Mouse (Mus musculus) gastrocnemius, postnatal 10 days (tissue): ENCODE measurements around the gene Als2cl. TPM values are rescaled to one million over a fixed set of nuclear protein-coding genes. Genes with fewer than 3 reads are reported as not detected.

ENCODE experiments used
- DNase-seq: peaks from one replicate; pipeline ENCODE4 v3.0.0; 2021; ENCODE audit warnings: mixed read lengths
- total RNA-seq, 2 experiments: library from RNA; stranded (reverse); gene quantifications; 2 replicates each; pipeline ENCODE4 v1.2.3; 2021

Gene Als2cl
- total RNA-seq, 2 experiments from 2014 or later, result 4.5 to 9.7 TPM

DNA sequence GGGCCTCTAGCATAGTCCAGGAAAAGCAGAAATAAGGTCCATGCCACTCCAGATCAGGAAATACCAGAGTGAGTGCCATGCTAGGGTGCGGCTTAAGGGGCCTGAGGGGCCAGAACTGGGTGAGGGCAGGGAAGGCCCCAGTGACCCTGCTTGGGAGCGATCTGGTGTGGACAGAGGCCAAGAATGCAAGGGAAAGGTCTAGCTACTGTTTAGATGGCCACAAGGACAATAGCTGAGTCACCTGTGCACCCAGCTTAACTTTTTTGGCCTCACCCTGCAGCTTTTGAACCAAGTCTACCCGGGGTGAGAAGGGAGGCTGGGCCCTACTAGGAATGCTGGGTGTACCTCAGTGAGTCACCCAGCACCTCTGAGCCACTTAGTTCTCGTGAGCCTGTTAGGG lies 1.1 kb downstream of the Als2cl start:
- DNase-seq, result no peak

DNA sequence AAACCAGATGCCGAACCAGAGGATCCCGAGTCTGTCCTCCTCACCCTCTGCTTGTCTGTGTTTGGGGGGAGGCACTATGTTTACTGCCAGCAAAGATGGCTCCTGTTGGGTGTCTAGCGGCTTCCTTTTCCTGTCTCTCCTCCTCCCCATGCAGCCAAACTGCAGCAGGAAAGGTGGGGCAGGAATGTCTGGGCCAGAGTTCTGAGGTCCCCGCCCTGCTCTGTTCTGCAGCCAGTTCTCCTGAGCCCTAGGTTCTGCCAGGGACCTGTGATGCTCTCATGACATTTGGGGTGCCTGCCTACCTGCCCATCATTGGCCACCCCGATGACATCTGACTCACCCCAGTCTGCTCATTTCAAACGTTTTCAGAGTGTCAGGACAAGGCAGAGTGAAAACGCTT lies 2.3 kb downstream of the Als2cl start:
- DNase-seq, result no peak

DNA sequence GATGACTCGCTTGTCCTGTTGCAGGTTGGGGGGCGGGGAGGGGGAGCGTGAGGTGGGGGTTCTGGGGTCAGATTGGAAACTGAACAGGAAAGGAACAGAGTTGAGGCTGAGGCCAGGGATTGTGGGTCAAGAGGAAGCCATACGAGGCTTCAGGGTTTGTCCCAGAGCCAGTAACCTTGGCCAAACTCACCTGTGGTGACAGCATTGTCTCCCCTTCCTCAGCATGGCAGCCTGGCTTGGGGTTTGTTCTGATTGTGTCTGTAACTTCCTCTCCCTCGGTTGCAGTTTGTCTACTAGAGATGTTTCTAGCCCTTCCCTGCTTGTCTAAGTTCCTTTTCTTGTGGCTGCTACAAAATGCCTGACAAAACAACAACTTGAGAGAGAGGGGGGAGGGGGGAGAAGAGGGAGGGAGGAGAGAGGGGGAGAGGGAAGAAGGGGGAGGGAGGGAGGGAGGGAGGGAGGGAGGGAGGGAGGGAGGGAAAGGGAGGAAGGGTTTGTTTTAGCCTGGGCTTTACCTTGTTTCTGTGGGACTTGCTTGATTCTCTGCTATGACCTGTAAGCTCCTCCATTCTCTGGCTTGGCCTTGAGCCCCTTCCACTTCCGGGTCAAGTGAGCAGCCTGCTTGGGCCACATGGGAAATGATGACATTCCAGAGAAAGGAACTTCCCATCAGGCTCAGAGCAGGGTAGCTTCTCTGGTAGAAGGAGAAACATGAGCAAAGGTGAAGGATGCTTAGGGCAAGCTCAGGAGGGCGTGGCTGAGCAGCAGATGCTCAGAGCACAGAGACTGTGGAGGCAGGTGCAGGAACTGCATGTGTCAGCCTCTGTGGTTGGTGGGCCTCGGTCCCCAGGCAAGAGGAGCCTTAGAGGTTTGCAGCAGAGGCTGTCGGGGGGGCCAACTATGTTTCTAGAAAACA lies 8.0 kb downstream of the Als2cl start:
- DNase-seq, result no peak

DNA sequence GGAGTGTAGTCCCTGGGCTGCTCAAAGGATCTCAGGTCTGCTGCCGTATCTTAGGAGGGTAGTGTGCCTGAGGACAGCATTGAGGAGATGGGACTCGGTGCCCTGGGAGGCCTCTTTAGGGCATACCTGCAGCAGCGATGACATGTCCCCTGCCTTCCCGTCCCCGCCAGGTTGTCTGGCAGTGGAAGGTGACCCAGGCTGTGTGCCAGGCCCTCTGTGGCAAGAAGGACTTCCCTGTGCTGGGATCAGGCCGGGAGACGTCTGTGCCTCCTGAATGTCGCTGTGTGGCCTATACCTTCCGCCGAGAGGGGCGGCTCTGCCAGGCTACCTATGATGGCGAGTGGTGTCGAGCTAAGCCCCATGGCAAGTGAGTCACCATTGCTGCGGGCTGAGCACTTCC lies 9.3 kb downstream of the Als2cl start:
- no peak for DNase-seq

DNA sequence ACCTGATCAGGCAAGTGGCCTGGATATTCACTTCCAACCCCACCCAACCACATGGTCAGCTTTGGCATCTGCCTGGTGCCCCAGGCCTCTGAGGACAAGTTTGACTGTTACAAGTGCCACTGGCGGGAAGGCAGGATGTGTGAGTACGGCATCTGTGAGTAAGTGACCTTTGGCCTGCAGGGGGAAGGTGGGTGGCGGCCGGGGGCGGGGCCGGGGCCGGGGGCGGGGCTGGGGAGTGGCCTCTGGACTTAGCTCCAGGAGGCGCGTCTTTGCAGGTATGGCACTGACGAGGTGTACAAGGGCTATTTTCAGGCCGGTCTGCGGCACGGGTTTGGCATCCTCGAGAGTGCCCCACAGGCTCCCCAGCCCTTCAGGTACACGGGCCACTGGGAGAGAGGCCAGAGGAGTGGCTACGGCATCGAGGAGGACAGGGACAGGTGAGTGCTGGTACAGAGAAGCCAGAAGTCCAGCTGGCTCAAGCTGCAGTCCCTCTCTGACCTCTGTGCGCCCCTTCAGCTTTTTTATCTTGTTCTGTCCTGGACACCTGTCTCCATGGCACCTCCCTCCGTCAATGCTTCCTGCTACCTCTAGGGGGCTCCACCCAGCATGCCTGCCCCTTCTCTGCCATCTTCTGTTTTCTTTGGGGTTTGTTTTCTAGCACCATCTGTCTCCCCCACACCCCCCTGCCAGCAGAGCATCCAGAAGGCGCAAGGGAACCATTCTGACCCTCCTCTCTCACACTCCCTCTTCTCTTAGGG lies 10.5 kb downstream of the Als2cl start:
- DNase-seq, result no peak

DNA sequence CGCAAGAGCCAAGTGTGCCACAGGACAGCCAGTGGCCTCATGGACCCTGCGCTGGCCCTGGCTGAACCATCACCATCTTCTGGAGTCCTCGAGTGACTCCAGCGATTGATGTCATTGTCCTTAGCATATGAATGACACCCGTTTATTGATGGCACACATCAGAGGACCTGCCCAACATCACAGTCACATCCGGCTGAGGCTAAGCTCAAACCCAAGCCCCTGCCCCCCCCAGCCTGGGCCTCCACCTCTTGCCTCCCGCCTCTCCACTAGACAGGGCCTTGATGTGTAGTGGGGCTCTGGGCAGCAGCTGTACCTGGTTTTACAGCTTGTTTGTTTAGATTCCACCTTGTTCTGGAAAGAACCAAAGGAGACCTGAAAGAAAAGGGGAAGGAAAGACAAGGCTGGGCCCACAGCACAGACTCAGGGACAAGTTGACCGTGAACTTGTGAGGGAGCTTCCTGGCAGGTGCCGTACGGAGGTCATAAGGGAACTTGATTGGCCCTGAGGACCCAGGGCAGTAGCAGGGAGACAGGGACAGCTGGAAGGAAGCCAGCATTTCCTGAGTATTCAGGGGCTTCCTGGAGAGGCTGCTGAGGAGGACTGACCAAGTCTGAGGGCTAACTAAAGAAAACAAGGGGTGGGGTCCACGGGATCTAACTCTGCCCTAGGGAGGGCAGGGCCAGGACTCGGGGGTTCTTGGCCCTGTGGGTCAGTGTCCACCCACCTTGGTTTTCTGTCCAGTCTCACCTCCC lies 11.6 kb downstream of the Als2cl start:
- DNase-seq, result no peak

DNA sequence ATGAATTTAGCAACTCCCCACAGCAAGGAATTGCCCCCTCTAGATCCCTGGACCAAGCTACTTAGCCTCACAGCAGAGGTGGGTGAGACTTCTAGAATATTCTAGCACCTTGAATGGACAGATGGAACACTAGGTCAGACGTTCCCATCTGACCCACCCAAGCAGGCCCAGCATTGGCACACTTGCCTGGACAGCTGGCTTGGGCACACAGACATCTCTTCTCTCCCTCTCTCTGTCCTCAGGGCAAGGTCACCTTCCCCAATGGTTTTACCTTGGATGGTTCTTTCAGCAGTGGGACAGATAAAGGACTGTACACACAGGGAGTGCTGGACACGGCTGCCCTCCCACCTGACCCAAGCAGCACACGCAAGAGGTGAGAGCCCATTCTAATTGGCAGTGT lies 12.9 kb downstream of the Als2cl start:
- DNase-seq, result no peak

DNA sequence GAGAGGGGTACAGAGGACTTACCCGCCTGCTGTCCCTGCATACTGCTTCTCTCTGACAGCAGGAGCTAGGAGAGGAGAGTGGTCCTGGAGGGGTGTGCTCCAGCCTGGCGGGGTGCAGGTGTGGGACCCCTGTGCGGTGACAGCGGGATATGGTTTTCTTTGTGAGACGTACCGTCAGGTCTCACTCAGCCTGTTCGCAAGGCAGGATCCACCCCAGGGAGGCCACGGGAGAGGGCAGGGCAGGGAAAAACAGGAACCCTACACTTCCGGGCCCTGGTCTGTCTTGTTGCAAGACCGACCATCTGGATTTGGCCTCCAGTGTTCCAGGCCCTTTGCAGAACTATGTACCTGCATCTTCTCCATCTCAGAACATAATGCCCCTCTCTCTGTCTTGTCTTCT lies 13.8 kb downstream of the Als2cl start:
- DNase-seq, result no peak

DNA sequence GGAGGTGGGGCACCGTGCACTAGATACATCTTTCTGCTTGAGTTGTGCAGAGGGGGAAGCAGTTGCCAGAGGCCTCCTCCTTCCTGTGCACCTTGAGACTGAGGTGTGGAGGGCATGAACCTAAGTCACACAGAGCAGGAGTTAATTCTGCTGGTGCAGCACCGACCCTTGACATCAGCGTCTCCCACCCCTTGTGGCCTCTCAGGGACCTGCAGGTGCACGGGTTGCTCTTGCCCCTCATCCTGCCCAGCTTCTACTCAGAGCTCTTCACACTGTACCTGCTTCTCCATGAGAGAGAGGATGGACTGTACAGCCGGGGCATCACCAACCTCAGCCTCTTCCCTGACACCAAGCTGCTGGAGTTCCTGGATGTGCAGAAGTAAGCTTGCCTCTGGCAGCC lies 15.8 kb downstream of the Als2cl start:
- DNase-seq, result no peak

DNA sequence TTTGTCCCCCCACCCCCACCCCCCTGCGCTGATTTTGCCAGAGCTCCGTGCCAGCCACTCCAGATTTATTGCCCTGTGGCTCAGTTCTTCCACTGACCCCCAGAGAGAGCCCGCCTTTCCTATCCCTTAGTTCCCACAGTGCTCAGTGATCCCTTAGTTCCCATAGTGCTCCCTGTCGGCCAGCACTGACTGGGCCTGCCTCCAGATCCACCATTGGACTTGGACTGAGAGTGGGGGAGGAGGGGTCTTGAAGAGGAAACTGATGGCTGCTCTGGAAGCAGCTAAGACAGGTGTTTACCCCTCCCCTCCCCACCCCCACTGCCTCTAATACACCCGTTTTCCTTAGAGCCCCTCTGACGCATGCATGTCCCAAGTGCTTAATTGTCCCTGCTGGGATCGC lies 16.3 kb downstream of the Als2cl start:
- DNase-seq, result no peak

DNA sequence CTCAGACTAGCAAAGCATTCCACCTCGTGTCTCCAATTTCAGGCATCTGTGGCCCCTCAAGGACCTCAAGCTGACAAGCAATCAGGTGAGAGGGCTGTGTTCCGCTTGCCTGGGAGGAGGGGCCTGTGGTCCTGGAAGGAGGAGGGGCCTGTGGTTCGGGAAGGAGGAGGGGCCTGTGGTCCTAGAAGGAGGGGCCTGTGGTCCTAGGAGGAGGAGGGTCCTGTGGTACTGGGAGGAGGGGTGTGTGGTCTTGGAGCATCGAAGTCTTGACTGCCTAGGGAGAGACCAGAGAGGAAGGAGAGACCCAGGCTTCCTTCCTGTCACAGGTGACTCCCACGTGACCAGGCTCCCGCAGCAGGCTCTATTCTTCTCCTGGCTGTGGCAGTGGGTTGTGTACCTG lies 16.9 kb downstream of the Als2cl start:
- DNase-seq, result no peak

DNA sequence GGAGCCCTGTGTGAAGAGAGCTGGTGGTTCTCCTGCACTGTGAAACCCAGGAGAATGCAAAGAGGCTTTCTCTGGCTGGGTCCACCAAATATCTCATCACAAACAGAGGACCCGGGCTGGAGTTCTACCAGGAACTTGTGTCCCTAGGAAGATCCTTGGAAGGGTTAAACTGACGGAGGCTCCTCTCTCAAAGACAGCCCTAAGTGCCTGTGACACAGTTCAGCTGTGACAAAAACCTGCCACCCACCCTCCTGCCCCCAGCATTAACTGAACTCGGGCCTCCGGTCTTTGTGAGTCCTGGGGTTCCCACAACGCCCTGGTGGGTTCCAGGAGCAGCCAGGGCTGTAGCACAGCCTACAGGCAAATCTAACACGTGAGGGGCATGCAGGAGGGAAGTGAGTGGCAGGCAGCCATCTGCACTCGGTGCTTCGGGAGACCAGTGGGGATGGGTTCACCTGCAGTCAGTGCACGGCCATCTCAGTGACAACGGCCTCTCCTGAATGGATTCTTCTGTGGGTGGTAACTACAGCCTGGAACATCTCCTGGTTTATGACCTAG lies 19.9 kb downstream of the Als2cl start:
- DNase-seq, result no peak

DNA sequence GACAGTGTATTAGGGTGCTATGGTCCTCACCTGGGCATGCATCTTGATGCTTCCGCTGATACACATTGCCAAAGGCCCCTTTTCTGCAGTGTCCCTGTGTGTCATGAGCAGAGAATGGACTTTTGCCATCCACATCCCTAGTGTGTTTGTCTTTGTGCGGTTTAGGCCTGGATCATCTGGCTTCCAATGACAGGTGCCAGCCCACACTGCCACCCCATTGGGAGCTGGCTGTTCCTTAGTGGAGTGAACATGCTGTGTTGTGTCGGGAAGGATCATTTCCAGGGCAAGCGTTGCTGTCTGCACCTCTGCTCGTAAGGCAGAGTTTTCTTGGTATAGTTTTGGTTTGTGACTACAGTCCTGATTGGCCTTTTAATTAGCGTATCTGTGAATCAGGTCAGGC lies 21.5 kb downstream of the Als2cl start:
- DNase-seq, result no peak

DNA sequence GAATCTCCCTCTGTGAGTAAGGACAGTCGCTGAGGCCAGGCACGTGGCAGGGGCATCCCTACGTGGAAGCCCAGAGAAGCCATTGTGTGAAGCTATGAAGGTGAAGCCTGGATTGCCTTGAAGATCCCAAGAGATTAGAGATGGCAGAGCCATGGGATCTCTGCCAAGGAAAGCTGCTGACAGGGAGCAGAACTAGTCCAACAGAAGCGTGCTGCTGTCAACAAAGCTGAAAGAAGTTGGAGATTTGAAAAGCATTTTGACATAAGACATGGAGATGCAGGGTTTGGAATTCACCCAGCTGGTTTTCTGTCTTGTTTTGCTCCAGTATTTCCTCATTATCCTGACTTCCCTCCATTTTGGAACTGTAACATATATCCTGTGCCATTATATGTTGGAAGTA lies 22.6 kb downstream of the Als2cl start:
- no peak for DNase-seq

DNA sequence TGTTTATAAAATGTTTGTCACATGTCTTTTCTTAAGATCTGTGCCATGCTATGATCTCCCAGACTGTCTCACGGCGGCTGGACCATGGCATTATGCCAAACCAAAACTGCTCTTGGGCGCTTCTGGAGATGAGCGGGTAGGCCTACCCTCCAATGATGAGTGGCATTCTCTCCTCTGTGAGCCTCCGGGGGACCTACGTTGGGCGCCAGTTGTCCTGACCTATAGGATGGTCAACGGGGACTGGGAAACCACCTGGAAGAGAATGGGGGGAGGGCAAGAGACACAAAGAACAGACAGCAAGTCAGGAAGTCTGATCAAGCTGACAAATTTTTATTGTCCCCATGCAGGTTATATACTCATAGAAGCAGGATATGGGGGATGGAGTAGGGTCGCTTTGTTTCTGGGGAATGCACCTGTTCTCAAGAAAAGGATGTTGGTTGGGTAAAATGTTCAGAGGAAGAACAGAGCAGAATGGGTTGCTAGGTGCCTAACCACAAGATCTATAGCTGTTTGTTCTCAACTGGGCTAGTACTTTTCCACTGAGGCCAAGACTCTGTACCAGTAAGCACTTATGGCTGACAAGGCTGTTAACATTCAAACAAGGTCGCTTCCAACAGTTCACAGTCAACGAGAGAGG lies 27.6 kb downstream of the Als2cl start:
- DNase-seq, result no peak

DNA sequence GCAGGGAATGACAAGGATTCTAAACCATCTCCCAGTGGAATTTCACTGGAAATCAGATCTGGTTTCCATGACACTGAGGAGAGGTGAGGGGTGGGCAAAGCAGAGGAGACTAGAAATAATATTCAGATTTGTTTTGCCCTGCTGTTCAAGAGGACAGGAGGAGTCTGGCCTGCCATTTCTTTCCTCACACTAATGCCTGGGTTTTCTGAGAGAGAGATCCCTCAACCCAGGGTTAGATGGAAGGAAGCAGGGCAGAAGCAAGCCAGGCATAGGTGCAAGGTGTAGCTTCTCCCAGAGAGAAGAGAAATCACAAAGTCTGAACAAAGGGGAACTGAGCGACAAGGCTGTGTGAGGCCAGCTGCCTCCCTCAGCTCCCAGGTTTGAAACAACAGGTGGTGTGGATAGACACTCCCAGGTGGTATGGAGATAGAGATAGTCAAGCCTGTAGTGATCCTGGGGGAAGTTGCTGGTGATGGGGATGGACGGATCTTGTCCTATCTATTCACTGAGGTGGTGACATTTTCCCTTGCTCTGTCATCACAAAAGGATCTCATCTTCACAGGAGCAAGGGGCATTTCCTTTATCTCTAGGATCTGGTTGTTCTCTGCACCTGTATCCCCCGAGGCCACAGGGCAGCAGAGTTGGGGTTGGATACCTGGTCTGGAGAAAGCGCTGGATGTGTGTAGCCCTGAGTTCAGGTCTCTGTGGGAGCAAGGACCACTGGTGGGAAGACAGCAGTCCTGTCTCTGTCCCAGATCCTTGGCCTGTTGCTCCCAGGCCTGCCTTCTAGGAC lies 28.4 kb downstream of the Als2cl start:
- no peak for DNase-seq

DNA sequence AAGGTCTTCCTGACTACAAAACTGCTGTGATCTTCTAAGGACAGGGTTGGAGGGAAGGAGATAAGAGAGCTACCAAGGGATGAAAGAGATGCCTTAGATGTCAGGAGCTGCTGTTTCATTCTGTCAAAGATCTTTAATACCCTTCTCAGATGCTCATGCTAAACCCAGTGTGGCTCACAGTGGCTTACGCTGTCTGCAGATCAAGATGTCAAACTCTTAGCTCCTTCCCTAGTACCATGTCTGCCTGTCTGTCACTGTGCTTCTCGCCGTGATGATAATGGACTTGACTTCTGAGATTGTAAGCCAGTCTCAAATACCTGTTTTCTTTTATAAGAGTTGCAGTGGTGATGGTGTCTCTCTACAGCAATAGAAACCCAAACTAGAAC lies 29.0 kb downstream of the Als2cl start:
- no peak for DNase-seq

DNA sequence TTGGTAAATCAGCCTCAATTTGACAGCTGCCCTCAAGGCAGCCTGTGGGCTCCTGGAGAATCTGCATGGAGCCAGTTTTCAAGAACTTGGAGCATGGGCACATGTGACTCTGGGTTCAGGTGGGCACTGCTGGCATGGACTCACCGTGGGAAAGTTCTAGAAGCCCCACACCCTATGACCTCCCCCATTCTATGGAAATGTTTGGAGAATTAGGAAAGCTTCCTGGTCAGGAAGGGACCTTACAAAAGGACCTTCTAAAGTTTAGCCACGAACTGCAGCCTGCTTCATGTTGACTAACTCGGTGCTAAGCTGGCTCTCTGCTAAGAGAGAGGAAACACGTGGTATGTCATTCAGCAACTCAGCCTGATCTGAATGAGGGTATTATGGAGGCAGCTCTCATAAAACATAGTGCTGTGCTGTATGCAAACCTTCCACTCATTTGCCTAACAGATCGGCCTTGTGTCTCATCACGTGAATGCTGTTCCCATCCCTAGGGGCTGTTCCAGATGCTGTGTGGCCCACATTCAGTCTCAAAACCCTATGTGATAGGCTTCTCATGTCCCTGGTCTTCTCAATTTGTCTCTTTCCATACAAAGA lies 29.8 kb downstream of the Als2cl start:
- DNase-seq, result no peak

DNA sequence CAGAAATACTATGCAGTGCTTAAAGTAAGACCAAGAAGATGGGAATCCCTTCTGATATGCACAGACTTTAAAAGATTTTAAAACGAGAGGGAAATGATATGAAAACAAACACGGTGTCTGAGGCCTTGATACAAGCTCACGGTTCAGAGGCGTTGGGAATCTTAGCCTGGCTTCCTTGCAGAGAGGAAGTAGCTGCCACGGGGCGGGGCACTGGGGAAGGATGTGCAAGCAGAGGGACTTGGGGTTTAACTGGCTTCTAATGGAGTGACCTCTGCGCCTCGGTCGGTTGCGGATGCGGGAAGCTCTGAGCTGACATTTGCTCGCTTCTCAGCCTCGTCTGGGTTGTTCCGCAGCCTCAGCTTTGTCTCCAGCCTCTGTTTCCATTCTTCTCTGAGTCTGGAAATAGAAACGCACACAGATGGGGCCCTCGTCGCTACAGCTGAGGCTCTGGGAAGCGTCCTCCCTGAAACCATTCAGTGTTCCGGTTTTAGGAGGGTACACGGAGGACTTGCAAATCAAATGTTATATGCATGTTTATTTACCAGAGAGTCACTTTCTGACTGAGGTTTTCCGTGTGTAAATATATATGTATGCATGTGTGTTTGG lies 35.1 kb downstream of the Als2cl start:
- DNase-seq, result no peak

DNA sequence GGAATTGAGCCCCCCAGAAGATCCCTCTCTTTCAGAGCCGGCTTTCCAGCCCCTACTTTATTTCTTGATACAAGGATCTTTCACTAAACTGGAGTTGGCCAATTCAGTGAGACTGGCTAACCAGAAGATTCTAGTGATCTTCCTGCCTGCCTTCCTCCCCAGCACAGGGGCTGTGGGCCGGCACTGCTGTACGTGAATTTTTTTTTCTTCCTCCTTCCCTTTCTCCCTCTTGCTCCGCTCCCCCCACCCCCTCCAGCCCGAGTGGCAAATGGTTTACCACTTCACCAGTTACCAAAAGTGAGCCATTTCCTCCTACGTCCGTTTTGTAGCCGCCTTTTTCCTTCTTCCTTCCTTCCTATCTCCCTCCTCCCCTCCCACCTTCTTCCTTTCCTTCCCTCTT lies 35.8 kb downstream of the Als2cl start:
- no peak for DNase-seq
